Mouse (Mus musculus): ENCODE measurements around the gene Pnrc2.

Pnrc2 gene

DNA sequence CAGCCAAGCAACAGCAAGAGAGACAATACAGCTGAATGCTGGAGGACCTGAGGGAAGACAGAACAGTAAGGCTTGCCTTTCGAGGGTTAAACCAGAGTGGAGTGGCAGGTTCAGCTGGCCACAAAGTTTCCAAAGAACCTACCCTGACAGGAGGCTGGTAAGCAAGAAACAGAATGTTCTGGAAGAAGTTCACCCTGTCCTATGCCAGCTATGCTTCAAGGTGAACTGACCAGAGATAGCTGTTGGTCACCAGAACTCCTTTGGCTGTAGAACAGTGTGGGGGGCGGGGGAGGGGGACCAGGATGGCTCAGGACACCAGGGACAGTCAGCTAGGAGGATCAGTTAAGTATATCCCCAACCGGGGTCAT lies 34.7 kb downstream of the Pnrc2 start:
- 0 out of 2 replicates have a peak, but pooled peaks cover 2% of the 10 kb centered on the region for H3K27me3 ChIP-seq (ENCODE audit: control insufficient read depth, insufficient read depth, low read length, poor library complexity, severe bottlenecking)
- DNase-seq (ENCODE audit: low read depth, low spot score) = no peak
- no peaks in the 10 kb centered on the region for H3K36me3 ChIP-seq (ENCODE audit: control insufficient read depth, insufficient read depth, low read length, poor library complexity, severe bottlenecking)

DNA sequence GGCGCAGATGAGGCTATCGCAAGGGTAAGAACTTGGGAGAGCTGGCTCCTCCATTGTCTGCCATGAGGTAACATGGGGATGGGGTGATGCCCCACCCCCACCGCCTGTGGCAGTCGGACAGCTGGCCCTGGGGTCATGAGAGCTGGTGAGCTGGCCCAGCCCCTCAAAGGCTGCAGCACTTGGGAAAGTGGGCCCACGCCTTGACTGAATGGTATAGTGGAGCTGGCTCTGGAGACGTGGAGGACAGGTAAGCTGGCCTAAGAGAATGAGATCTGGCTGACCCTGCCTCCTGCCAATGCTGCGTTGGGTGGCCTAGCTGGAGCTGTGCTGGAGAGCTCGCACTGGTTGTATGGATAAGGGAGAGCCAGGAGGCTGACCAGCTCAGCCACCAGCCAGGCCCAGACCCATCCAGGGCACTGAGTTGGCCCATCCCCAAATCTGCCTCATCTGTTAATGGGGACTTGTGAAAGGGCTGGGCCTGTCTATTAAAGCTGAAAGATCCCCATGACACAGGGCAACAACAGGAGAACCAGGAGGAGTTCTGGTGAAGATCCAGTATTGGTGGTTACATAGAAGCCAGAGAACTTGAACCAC lies 39.4 kb downstream of the Pnrc2 start:
- Histone ChIP-seq H3K27me3 (ENCODE audit: control insufficient read depth, insufficient read depth, low read length, poor library complexity, severe bottlenecking) (no peaks in the 10 kb centered on the region), H3K36me3 (ENCODE audit: control insufficient read depth, insufficient read depth, low read length, poor library complexity, severe bottlenecking) (no peaks in the 10 kb centered on the region)
- no peak for DNase-seq (ENCODE audit: low read depth, low spot score)

DNA sequence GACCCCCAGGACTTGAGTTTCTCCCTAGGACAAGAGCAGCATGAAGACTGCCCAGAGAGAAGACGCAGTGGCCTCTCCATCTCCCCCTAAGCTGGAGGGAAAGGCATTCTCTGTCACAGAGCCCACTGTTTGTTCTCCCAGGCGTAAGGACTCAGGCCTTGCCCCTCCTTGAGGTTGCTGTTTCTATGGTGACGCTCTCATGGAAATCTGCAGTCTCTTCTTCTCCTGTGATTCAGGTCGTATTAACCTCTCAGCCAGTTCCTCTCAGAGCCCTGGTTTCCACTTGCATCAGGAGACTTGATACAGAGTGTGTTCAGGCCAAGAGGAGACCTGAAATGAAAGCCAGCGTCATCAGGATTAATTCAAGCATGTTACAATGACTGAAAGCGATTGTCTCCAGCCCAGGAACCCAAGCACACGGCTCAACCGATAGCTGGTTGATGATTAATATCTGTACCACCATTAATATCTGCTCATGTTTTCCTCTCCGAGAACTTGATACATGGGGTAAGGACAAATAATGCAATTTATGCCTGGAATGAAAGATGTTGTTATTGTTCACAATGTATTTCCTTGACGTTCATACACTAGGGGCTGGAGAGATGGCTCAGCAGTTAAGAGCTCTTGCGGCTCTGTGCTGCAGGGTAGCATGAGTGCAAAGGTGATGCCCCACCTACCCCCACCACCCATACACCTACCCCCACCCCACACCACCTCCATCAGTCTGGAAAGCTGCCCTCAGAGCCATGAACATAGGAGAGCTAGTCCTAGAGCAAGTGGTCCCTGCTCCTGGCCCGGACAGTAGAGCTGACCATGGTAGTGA lies 40.1 kb downstream of the Pnrc2 start:
- Histone ChIP-seq H3K27me3 (ENCODE audit: control insufficient read depth, insufficient read depth, low read length, poor library complexity, severe bottlenecking) (no peaks in the 10 kb centered on the region), H3K36me3 (ENCODE audit: control insufficient read depth, insufficient read depth, low read length, poor library complexity, severe bottlenecking) (no peaks in the 10 kb centered on the region)
- DNase-seq (ENCODE audit: low read depth, low spot score) = no peak

DNA sequence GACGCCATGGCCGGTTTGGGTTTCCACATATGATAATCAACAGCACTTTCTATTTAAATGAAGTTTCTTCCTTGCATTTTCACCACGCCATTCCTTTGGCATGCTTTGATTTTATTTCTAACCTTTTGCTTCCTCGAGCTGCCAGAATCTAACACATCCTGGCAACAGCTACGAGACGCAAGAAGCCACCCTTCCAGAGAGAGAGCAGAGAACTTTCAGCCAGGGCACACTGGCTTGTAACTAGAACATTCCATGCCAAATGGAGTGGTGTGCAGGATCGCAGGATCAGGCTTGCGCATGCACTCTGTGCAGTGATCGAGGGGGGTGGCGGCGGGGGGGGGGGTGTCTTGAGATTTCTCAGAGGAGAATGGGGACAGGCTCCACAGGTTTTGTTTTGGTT lies 41.6 kb downstream of the Pnrc2 start:
- Histone ChIP-seq H3K36me3 (ENCODE audit: control insufficient read depth, insufficient read depth, low read length, poor library complexity, severe bottlenecking) (no peaks in the 10 kb centered on the region), H3K27me3 (ENCODE audit: control insufficient read depth, insufficient read depth, low read length, poor library complexity, severe bottlenecking) (no peaks in the 10 kb centered on the region)
- DNase-seq (ENCODE audit: low read depth, low spot score) = no peak

DNA sequence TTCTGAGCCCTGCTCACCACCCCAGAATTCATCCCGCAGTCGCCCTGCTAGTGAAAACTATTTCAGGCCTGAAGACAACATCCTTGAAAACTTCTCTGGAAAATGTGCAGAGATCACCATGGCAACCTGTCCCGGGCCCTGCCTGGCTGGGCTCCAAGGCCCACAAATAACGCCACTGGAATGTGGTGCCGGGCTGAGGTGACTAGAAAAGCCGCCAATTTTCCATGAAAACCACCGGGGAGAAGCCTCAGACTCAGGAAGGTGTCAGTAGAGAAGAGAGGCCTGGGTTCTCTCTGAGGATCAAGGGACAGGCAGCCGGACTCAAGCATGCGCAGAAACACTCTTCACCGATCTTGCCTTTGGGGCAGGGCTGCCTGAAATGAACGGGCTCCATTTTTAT lies 45.2 kb downstream of the Pnrc2 start:
- DNase-seq (ENCODE audit: low read depth, low spot score) = no peak
- Histone ChIP-seq H3K27me3 (ENCODE audit: control insufficient read depth, insufficient read depth, low read length, poor library complexity, severe bottlenecking) (no peaks in the 10 kb centered on the region), H3K36me3 (ENCODE audit: control insufficient read depth, insufficient read depth, low read length, poor library complexity, severe bottlenecking) (no peaks in the 10 kb centered on the region)

DNA sequence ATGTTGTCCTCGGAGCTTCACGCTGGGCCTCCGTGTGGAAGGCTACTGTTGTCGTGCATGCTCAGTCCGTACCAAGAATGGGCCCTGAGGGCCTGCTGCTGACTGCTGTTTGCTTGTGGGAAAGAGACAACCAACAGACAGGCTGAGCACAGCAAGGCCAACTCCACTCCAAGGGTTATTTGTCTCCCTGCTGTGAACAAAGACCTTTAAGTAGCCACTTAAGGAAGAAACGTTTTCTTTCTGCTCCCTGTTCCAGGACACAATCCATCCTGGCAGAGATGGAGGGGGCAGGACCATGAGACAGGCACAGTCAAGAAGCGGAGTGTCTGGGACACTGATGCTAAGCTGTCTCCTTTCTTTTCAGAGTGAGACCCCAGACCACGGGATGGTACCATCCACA lies 49.4 kb downstream of the Pnrc2 start:
- DNase-seq (ENCODE audit: low read depth, low spot score) = no peak
- no peaks in the 10 kb centered on the region for H3K27me3 ChIP-seq (ENCODE audit: control insufficient read depth, insufficient read depth, low read length, poor library complexity, severe bottlenecking)

DNA sequence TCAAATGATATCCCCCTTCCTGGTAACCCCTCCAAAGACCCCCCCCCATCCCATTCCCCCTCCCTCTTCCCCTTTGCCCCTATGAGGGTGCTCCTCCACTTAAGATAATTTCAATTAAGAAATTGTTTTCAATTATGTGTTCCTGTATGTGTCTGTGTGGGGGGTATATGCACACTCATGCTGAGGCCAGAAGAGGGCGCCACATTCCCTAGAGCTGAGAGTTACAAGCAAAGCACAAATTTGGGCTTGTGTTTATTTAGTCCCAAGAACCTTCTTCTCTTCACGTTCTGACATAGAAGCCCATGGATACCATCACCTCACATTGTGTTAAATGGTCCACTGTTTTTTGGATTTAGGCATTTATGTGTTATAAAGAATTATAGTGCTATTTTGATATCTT lies 50.4 kb downstream of the Pnrc2 start:
- Histone ChIP-seq H3K36me3 (ENCODE audit: control insufficient read depth, insufficient read depth, low read length, poor library complexity, severe bottlenecking) (no peaks in the 10 kb centered on the region), H3K27me3 (ENCODE audit: control insufficient read depth, insufficient read depth, low read length, poor library complexity, severe bottlenecking) (no peaks in the 10 kb centered on the region)
- peak; percentile 66 for DNase-seq (ENCODE audit: low read depth, low spot score)

More for the DNA sequence above, 49.4 kb downstream of the Pnrc2 start:
- no peaks in the 10 kb centered on the region for H3K36me3 ChIP-seq (ENCODE audit: control insufficient read depth, insufficient read depth, low read length, poor library complexity, severe bottlenecking)

DNA sequence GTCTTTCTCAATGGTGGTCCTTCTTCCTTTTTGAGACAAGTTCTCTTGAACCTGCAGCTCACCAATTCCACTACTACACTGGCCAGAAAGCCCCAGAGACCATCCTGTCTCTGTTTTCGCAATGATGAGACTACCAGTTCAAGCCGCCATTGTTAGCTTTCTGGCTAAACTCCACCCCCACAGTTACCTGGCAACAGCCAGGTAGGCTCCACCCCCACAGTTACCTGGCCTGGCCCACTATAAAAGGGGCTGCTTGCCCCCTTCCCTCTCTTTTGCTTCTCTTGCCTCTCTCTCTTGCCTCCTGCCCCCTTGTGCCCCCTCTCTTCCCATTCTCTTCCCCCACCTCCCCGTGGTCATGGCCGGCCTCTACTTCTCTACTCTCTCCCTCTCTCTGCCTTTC lies 51.9 kb downstream of the Pnrc2 start:
- DNase-seq (ENCODE audit: low read depth, low spot score) = no peak
- H3K27me3 ChIP-seq (ENCODE audit: control insufficient read depth, insufficient read depth, low read length, poor library complexity, severe bottlenecking) = no peaks in the 10 kb centered on the region
- no peaks in the 10 kb centered on the region for H3K36me3 ChIP-seq (ENCODE audit: control insufficient read depth, insufficient read depth, low read length, poor library complexity, severe bottlenecking)
